Mouse (Mus musculus): ENCODE measurements around the gene Tyms. TPM values are rescaled to one million over a fixed set of nuclear protein-coding genes. Genes with fewer than 3 reads are reported as not detected.
A peak's percentile ranks its signal among the peaks of the same experiment; 100 is the strongest.

The Tyms gene
- 1 to 10 TPM; 4.1 to 4.7 TPM for total RNA-seq (2021)

DNA sequence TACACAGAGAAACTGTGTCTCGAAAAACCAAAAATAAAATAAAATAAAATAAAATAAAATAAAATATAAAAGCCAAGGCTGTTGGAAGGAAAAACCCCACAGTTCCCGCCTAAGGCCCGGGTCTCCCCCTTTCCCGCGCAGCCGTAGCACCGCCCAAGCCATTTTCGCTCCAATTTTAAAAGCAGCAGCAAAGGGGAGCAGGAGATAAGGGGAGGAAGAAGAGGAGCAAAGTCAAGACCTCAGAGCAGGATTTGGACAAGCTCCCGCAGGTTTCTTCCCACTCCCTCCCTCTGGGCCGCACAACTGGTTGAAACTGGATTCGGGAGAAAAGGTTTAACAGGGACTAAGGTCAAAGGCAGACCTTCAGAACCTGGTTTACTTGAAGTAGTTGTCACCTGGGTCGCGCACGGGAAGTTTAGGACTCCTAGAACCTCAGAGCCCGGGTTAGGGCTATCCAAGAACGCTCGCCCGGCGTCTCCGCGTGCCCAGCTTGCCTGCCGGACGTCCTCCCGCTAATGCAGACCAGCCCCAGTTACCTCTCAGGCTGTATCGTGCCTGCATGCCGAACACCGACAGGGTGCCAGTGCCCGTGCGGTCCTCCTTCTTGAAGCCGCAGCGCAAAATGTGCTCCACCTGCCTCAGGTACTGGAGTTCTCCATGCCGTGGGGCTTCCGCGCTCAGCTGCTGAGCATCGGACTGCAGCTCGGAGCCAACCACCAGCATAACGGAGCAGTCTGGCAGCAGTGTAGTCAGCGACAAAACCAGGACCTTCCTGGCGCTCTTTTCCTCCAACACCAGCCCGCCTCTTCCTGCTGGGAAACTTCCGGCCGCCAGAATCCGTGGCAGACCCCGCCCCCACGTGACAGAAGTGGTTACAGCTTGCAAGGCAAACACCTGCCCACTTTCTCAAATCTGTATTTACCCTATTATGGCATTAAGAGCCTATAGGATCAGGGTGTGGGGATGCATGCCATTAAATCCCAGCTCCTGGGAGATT lies at the start of gene Tyms:
TSS of gene Tyms (minus strand) at position 793 of the 997 bp plus-strand sequence.
- intact Hi-C loops (cut with DNase I), result loop anchor here (5.0 kb wide), 1 partner anchor 246 kb away; no protein-coding TSS in a partner anchor
- peak; percentile 70 to 75 for DNase-seq

DNA sequence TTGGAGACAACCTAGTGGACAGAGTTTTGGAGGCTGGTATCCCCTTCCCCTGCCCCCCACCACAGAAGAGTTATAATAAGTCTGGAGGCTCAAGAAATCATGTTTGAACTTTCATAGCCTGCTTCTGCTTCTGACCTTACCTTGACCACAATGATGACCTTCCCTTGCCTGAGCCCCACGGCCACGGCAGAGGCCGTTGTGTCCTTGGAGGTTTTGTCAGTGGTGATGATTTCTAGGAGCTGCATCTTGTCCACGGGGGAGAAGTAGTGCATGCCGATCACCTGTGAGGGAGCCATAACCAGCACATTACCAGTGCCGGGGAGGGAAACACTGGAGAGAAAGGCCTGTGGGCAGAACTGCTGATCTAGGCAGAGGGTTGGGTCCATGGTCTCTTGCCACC lies 49.1 kb upstream of the Tyms start:
- intact Hi-C loops (cut with DNase I), result no loop called here
- no peak for DNase-seq

- no peak for DNase-seq
- intact Hi-C loops (cut with DNase I), result no loop called here
Observed at GRCm38 (mm10) chr5:30120106-30120505, 46.7 kb upstream of the Tyms start.

- DNase-seq, result no peak
- intact Hi-C loops (cut with DNase I), result no loop called here
Observed at GRCm38 (mm10) chr5:30119163-30119562, 45.7 kb upstream of the Tyms start.

DNA sequence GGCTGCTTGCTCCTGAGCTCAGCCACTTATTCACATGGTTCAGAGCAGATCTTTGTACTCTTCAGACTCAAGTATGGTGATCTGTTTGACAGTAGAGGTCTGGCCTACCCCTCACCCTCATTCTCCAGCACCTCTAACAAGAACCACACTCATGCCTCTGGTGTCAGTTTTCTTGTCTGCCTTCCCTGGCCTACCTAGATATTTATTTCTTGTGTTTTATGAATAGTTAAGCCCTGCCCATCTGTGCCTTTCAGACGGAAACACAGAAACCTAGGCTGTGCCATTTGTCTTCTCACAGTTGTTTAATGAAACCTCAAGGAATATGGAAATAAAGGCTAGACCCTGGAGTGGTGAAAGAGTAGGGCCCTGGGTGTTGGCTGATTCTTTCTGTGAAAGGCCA lies 44.6 kb upstream of the Tyms start:
- no peak for DNase-seq
- intact Hi-C loops (cut with DNase I), result no loop called here

GRCm38 (mm10) chr5:30115718-30116117 lies 42.3 kb upstream of the Tyms start:
- DNase-seq, result no peak
- intact Hi-C loops (cut with DNase I), result no loop called here

GRCm38 (mm10) chr5:30114761-30115140 lies 41.3 kb upstream of the Tyms start:
- DNase-seq, result no peak
- intact Hi-C loops (cut with DNase I), result loop anchor here (5.0 kb wide), 1 partner anchor 292 kb away; no protein-coding TSS in a partner anchor

DNA sequence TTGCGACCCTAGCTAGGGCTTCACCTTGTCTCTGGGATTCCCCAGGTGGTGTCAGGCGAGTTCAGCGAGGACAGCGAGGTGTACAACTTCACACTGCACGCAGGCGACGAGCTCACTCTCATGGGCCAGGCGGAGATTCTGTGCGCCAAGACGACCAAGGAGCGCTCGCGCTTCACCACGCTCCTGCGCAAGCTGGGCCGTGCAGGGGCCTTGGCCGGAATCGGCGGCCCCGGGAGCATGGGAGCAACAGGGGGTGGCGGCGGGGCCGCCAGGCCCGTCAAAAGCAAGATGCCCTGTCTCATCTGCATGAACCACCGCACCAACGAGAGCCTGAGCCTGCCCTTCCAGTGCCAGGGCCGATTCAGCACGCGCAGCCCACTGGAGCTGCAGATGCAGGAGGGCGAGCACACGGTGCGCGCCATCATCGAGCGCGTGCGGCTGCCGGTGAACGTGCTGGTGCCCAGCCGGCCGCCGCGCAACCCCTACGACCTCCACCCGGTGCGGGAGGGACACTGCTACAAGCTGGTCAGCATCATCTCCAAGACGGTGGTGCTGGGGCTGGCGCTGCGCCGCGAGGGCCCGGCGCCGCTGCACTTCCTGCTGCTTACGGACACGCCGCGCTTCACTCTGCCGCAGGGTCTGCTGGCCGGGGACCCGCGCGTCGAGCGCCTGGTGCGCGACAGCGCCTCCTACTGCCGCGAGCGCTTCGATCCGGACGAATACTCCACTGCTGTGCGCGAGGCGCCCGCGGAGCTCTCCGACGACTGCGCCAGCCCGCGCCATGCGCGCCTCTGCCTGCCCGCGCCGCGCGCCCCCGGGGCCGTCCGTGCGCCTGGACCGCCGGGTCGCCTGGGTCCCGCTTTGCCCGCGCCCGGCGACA lies 40.7 kb upstream of the Tyms start:
- DNase-seq, result peak; percentile 70 to 74
- intact Hi-C loops (cut with DNase I), result loop anchor here (5.0 kb wide), 1 partner anchor 292 kb away; no protein-coding TSS in a partner anchor

DNA sequence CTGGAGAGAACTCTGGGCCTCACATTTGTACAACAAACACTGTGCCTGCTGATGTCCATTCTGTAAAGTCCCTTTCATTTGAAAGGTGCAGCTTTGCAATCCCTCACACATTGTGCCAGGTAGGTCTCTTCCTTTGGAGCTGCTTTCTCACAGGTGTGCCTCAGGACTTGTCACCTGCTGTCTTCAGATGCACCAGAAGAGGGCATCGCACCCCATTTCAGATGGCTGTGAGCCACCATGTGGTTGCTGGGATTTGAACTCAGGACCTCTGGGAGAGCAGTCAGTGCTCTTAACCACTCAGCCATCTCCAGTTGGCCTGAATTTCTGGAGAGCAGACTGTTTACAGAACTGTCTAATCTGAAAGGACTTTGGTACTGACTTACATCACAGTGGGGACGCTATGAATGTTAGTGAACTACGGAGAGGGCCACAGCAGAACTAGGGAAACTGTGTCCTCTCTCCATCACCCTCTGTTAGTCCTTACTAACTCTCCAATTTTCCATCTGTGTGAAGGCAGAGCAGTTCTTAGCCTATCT lies 39.2 kb upstream of the Tyms start:
- intact Hi-C loops (cut with DNase I), result loop anchor here (5.0 kb wide), 1 partner anchor 290 kb away; no protein-coding TSS in a partner anchor
- DNase-seq, result no peak

DNA sequence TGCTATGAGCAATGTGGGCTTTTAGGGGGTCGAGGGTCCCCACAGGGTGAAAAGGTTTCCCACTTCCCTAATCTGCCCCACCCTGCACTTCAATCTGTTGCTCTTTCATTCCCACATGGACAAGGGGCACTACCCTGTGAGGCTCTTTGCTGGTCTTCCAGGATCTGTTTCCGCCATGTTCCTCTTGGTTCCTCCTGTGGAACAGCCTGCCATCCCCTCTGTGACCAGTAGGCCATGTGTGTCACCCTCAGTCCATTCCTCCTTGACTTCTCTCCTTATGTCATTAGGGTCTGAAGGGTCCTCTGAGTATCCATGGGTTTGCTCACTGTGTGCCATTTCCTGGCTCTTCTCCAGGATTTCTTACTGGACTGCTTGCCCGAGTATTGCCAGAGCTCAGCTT lies 38.4 kb upstream of the Tyms start:
- intact Hi-C loops (cut with DNase I), result loop anchor here (5.0 kb wide), 1 partner anchor 289 kb away; no protein-coding TSS in a partner anchor
- DNase-seq, result no peak

- DNase-seq, result peak in 1 of 2 experiments; percentile 36
- intact Hi-C loops (cut with DNase I), result loop anchor here (5.0 kb wide), 1 partner anchor 289 kb away; no protein-coding TSS in a partner anchor
Observed at GRCm38 (mm10) chr5:30111126-30111525, 37.7 kb upstream of the Tyms start.

GRCm38 (mm10) chr5:30110371-30111060 lies 37.1 kb upstream of the Tyms start:
- DNase-seq, result no peak

GRCm38 (mm10) chr5:30109899-30110298 lies 36.5 kb upstream of the Tyms start:
- intact Hi-C loops (cut with DNase I), result loop anchor here (5.0 kb wide), 1 partner anchor 288 kb away; no protein-coding TSS in a partner anchor

More at GRCm38 (mm10) chr5:30110371-30111060, 37.1 kb upstream of the Tyms start:
- intact Hi-C loops (cut with DNase I), result loop anchor here (5.0 kb wide), 1 partner anchor 288 kb away; no protein-coding TSS in a partner anchor

DNA sequence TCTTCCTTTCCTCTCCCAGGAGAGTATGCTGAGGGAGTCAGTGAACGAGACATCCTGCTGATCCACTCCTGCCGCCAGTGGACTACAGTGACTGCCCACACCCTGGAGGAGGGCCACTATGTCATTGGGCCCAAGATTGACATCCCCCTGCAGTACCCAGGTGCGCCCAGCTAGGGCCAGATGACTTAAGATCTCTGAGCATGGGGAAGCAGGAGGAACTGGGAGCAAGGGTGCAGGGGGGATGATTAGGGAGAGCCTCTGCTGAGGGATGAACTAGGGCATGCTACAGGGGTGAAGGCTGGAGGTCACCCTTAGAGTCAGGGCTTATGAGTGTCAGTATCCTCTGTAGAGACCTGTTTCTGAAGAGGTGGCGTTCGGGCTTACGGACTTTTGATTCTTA lies 34.8 kb upstream of the Tyms start:
- no peak for DNase-seq
- intact Hi-C loops (cut with DNase I), result no loop called here

More at GRCm38 (mm10) chr5:30109899-30110298, 36.5 kb upstream of the Tyms start:
- DNase-seq, result no peak

DNA sequence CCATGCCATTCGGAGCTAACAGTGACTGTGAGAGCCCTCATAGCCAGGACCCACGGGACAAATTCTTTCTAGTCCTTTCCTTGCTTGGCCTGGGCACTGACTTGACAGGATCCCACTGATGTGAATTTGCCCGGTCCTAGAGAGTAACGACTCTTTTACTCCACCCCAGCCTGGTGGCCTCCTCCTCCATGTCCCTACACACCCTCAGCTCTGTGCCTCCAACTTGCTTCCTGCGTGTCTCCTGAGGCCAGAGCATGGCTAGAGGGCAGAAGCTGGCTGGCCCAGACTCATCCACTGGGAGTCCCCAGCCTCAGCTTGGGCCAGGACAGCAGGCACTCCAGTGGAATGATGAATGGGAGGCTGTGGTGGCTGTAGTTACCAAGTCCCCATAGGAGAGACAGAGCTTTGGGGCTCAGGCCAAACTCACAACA lies 34.2 kb upstream of the Tyms start:
- DNase-seq, result no peak
- intact Hi-C loops (cut with DNase I), result no loop called here

DNA sequence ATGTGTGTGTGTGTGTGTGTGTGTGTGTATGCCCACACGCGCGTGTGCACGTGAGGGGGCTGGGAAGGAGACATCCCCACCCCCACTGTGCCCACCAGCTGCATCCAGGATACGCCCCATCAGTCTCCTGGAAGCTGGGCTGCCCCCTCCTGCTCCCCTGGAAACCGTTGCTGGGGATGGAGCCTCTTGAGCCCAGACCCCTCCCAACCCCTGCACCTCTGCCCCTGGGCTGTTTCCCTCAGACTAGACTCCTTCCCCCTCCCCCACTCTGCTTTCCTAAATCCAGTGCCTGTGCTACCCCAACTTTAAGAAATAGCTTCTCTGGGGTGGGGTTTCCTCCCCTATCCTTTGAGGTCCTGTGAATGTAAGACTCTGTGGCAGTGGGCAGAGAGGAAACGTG lies 33.8 kb upstream of the Tyms start:
- no peak for DNase-seq
- intact Hi-C loops (cut with DNase I), result no loop called here

GRCm38 (mm10) chr5:30106756-30107155 lies 33.3 kb upstream of the Tyms start:
- intact Hi-C loops (cut with DNase I), result no loop called here
- no peak for DNase-seq

DNA sequence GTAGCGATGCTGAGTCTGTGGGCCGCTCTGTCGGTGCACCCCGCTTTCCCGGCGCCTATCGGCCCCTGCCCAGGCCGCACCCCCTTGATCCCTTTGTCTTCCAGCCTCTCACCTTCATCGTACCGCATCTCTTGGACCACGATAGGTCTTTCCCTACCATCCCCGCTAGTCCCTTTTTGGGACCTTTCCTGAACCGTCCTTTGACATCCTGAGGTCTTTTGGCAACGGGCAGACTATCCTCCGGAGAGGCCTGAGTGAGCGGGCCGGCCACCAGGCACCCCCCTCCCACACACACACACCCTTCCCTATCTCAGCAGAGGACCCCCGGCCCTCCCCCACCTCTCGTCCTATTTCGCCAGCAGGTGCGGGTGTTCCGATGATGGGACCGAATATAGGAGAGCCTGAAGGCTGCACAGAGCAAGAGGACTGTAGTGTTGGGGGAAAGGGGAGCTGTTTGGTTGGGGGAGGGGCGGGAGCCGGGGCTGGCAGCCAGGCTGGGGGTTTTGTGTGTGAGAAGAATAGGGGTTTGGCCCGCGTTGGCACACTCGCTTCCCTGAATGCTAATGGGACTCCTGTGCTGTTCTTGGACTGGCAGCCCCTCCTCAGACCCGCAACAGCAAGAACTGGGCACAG lies 32.4 kb upstream of the Tyms start, which contains the start of gene 3110082J24Rik:
TSS of gene 3110082J24Rik (minus strand) at position 419 of the 633 bp plus-strand sequence.
- intact Hi-C loops (cut with DNase I), result no loop called here
- no peak for DNase-seq
